Mouse (Mus musculus): Measurements from ENCODE around the gene Ugdh.
"Not testable (repeated sequence)": the region's sequence is repeated elsewhere in the genome, so short reads cannot be mapped to it uniquely, and the experiment has no call there.

Gene Ugdh

DNA sequence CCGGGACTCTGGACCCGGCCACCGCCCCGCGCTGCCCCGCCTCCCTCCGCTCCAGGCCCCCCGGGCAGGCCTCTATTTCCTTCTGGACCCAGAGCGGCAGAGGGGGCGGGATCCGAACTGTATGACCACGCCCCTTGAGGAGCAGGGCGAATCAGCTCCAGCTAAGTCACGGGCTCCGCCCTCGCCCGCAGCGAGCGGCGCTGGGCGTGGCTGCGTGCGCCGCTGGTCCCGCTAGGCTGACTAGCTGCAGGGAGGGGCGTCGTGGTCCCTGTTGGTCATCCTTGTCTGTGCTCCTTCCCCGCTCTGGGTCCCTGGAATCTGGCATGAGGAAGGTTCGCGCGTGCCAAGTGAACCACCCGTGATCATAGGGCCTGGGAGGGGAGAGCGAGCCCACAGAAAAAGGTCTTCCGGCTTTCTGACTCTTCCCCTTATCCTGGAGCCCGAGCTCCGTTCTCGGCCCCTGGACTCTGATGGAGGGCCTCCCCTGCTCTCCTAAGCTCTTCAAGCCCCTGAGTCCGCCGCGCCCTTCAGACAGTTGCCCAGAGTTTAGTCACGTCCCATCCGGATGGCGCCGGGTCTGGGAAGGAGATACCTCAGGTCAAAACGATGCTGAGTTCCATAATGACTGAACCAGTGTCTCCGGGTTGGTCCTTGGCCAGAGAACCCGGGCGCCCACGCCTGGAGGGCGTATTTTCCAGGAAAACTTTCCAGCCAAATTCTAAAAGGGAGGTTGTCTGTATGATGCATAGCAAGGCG is at the start of gene Ugdh:
Gene Ugdh, minus strand, starts transcription at position 144 of the 756 bp plus-strand sequence.
- peak; percentile 99 for DNase-seq (ENCODE audit: low spot score)

DNA sequence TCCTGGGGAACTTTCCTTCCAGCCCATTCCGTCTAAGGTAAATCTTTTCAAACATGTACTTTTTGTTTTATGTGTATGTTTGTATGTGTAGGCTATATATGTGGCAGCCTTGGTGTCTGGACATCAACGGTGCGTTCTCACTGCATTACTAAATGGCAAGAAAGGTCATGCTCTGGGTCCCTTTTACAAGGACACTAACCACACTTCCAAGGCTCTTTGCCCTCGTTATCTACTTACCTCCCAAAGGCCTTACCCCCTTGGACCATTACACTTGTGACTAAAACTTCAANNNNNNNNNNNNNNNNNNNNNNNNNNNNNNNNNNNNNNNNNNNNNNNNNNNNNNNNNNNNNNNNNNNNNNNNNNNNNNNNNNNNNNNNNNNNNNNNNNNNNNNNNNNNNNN is 47.2 kb upstream of the Ugdh start:
- no peak for DNase-seq (ENCODE audit: low spot score)

DNA sequence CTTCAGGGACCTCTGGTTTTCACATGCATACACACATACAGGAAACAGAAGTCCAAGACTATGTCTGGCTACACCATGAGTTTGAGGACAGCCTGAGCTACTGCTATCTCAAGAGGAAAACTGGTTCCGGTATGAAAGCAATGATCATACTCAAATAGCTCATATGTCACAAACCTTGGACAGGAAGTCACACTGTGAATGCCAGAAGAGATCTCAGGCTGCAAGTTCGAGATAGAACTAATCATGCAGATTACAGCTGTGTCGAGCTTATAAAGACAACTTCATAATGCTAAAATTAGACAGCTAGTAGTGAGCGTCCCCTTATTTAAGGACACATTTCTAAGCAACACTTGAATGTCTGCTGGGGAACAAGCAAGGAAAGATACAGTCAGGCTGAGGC is 44.8 kb upstream of the Ugdh start:
- no peak for DNase-seq (ENCODE audit: low spot score)

DNA sequence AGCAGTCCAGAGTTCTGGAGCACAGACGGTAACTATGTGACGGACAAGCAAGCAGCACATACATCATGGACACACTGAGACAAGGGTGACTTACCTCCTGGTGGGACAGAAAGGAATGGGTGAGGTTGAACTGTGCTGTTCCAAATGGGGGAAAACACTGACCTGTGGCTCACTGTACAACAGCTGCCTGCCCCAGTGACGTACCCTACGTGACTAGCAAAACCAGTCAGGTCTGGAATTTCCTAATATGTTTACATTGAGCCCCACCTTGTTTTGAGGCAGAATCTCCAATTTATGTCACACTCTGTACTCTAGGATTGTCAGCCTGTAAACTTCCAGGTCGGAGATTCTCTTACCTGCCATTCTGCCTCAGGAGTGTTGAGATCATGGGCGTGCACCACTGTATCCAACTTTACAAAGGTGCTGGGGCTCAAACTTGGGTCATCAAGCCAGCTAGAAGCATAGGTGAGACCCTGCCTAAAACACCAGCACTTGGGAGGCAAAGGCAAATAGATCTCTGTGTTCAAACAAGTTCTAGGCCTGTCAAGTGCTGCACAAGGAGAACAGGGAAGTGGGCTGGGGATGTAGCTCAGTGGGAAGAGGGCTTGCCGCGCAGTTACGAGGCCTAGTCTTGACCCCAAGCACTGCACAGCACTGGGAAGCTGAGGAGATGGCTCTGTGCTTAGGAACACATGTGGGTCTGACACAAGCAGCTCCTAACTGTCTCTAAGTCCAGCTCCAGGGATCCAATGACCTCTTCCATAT is 44.1 kb upstream of the Ugdh start:
- no peak for DNase-seq (ENCODE audit: low spot score)

DNA sequence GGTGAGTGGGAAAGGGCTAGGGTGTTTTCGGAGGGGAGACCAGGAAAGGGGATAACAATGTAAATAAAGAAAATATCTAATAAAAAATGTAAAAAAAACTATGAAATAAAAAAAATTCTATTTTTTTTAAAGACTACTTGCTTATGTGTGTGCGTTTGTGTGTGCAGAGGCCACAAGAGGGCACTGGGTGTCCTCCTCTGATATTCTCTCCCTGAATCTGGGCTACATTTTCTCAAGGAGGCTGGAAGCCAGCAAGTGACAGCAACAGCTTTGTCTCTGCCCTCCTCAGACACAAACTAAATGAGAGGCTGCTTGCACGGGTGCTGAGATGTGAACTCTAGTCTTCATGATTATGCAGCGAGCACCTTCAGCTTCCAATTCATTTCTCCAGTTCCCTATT is 42.5 kb upstream of the Ugdh start:
- no peak for DNase-seq (ENCODE audit: low spot score)

DNA sequence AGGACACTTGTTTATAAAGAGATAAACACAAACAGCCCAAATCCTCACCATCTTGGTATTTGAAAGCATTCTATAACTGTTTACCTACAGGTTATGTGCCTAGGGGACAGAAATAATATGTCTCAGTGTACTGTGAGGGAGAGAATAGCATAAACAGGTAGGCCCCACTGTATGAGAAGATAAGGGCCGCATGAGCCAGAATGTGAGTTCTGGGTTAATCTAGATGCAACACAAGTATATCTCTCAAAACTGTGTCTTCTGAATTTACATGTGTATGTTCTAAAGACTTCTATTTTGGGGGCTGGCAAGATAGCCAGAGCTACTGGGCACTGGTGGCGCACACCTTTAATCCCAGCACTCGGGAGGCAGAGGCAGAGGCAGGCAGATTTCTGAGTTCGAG is 41.0 kb upstream of the Ugdh start:
- not testable (repeated sequence) for DNase-seq (ENCODE audit: low spot score)

DNA sequence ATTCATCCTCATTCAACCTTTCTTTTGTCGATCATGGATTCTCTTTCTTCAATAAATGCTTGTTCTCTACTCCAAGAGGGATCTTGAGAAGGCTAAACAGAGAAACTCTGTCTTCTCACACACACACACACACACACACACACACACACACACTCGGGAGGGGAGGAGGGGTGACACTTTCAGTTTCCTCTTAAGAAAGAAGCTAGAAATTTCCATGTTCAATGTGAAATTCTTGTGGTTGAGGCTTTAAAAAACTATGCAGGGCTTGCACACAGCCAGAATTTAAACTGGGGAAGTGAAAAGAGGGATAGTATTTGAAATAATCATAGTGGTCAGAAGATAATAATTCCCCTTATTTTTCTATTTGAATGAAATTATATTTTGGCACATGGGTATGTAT is 40.1 kb upstream of the Ugdh start:
- DNase-seq (ENCODE audit: low spot score): no peak

DNA sequence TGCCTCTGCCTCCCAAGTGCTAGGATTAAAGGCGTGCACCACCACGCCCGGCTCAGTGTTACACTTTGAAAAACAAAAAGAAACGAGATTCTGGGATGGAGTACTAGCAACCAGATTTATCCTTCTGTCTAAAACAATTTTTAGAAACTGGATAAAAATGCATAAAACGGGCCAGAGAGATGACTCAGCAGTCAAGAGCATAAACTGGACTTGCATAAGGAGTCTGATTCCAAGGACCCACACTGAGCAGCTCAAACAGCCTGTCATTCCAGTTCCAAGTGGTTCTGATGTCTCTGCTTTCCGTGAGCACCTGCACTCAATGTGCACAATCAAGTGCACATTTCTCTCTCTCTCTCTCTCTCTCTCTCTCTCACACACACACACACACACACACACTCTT is 34.0 kb upstream of the Ugdh start:
- no peak for DNase-seq (ENCODE audit: low spot score)

DNA sequence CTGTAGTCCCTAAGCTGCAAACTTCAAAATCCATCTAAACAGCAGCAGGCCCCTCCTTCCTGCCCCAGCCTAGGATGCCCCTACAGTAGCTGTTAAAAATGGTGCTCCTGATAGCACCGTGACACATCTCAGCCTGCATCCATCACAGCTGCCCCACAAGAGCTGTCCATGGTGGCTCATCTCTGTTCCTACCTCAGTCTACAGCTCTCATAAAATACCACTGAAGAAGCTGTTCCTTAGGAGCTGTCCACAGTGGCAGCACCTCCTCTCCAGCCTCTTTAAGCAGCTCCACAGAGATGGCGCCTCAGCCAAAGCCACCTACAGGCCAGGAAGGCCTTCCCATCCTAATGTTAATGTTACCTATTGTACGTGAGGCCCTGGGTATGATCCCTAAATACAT is 31.2 kb upstream of the Ugdh start:
- no peak for DNase-seq (ENCODE audit: low spot score)

DNA sequence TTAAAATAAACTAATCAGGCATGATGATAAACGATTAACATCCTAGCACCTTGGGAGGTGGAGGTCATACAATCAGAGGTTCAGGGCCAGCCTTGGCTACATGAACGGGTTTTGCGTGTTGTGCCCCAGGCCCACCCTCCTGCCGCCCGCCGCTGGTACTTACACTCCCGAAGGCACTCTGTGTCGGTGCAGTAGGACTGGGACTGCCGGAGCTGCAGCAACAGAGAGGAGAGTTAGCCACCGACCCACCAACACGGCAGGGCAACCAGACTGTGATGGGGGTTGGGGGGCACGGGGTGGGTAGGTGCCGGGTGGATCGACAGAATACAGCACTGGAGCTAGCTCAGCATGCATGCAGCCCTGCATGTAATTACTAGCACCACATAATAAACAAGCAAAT is 24.6 kb upstream of the Ugdh start:
- no peak for DNase-seq (ENCODE audit: low spot score)

DNA sequence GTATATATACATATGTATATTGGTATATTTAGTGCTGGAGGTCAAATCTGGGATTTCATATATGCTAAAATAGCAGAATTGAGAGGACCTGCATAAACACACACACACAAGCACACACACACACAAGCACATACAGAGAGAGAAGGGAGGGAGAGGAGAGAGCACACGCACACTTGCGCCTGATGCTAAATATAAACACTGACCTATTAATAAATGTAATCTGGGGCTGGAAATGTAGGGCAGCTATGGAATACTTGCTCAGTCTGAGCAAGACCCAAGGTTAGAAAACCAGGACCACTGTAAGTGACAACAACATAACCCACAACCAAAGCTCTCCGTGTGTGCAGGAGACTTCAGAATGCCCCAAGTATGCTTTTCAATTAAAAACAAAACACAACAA is 23.7 kb upstream of the Ugdh start:
- DNase-seq (ENCODE audit: low spot score): no peak

DNA sequence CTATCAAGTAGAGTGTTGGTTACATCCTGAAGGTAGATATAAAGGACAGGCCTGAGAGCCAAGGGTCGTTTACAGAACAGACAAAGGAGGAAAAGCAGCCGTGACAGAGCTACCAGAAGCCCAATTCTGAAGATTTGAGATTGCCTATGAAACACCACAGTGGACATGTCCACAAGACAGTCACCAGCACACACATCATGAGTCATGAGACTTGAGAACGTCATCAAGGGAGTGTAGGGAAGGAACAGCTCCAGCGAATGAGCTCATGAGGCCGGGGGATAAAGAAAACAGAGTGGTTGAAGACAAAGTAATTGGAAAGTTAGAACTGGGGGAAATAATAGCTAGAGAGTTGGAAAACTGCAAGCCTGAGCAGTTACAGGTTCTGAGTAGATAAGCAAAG is 22.1 kb upstream of the Ugdh start:
- no peak for DNase-seq (ENCODE audit: low spot score)

DNA sequence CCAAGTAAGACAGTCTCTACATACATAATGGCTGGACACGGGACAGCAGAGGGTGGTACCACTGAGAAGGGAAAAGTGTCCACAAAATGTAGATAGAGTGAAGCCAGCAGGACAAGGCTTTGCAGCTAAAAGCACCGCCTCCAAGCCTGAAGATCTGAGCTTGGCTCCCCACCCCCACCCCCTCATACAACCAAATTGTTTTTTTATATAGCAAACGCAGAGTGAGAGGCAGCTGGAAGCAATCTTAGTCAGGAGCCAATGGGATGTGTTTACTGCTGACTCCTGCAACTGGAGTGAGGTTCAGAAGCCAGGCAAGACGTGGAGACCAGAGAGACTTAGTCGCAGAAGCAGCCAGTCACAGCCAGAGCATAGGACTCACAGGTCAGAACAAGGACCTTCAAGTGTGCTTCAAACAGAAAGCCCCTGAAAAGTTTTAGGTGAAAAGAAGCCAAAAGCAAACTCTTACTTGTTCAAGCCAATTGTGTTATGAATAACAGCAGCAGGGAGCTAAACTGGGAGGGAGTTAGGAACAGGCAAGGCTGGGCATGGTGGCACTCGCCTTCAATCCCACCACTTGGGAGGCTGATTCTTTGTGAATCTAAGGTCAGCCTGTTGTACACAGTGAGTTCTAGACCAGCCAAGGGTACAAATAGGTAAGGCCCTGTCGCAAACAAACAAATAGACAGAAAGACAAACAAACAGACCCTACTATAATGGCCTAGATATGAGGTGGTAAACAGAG is 21.5 kb upstream of the Ugdh start:
- no peak for DNase-seq (ENCODE audit: low spot score)

DNA sequence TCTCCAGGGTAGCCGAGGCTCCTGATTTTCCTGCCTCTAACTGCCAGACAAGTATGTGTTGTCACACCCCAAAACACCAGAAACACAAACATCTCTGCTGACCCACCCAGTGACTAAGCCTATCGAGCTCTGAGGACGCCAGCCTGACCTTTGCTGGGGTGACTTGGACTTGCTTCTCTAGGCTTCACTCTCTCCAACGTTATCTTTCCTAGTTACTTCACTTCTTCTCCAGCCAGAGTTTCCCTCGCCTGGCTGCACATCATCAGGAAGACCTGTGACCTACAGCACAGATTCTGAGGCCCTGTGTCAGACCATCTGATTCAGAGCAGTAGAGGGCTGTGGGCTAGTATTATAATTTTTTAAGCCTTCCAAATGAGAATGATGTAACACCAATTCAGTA is 19.0 kb upstream of the Ugdh start:
- no peak for DNase-seq (ENCODE audit: low spot score)

DNA sequence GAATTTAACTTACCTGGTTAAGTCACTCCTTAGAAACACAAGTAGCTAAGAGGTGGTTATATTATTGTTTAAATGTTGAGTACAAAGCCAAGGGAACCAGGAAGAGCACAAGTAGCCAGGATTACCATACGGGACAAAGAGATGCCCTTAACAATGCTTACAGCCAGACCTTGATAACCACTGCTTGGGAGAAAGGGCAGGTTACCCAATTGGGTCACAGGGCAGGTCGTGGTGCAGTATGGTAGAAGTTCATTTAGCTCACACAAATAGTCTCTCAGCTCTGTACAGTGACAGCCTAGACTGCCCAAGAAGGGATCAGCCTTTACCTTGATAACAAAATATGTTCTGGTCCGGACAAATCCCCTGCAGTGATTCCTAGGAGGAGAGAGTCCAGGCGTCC is 13.2 kb upstream of the Ugdh start:
- DNase-seq (ENCODE audit: low spot score): no peak

DNA sequence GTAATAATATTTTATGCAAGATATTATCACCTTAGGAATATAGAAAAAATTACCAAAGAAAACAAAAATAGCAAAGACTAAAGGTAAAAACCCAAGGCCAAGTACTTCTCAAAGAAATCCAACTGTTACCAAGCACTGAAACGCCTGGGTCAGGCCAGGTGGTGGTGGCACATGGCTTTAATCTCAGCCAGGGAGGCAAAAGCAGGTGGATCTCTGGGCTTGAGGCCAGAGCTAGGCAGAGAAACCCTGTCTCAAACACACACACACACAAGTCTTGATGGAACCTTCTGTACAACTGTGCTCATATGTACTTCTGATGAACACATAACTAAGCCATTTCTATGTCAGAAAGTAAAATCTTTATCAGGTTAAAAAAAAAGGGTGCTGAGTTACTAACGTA is 12.1 kb upstream of the Ugdh start:
- DNase-seq (ENCODE audit: low spot score): no peak

DNA sequence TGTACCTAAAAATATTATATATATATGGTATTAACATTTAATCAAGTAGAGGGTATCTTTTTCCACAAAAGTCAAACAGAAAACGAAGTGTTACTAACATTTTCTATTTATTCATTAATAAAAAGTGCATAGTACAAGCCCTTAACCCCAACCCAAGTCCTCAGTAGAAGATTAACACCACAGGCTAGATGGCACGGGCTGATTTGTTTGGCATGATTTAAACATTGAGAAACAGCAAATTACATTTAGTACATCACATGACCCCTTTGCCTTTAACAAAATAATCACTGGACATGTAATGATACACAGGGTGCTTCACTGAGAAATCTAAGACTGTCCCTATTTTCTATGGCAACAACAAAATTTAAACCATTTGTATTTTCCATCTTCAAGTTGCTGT is 11.0 kb upstream of the Ugdh start:
- DNase-seq (ENCODE audit: low spot score): no peak

DNA sequence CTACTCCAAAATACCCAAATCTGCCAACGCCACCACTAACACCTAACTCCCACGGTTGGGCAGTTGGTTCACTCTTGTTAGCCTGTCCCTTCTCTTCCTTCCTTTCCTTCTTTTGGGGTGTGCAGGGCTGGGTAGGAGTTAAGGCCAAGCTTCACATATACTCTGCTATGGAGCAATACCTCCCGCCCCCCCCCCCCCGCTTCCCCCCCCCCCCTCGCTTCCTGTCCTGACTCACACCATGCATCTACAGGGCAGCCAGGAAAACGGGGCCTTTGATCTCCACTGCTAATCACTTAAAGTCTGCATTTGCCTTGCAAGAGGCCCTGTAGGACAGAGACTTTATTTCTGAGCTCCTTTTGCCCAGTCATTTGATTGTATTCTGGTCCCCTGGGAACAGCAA is 9.2 kb upstream of the Ugdh start:
- DNase-seq (ENCODE audit: low spot score): no peak

DNA sequence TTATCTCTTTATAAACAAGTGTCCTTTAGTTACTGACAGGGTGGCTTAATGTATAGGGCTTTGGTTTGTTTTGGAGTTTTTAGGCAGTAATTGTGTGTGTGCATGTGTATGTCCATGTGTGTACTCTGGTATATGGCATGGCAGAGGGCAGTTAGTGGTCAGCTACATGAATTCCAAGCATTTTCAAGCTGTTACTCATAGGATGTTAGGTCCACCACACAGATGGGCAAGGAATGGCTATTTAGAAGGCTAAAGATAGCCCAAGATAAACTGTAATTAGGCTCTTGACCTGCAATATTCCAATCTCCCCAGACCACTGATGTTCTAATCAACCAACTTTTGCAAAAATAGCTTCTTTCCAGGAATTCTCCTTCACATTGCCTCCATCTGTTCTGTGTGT is 2.3 kb upstream of the Ugdh start:
- no peak for DNase-seq (ENCODE audit: low spot score)

DNA sequence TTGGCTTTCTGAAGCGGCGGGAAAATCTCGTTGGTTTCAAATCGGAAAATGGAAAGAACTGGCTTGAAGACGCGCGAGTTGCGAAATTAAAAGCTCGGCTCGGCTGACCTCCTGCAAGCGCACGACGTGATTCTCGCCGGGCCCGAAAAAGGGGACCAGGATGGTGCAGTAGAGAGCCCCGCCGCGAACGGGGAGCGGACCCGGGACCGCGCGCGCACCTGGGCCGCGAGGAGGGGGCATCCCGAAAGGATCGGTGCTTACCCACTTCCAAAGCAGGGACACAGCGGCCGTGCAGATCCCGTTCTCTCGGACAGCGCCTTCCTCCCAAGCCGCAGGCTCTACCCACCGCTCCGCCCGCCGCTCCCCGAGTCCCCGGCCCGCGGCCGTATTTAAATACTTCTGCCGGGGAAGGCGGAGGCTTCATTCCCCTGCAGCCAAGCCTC is 365 bp downstream of the Ugdh start:
- DNase-seq (ENCODE audit: low spot score): no peak

DNA sequence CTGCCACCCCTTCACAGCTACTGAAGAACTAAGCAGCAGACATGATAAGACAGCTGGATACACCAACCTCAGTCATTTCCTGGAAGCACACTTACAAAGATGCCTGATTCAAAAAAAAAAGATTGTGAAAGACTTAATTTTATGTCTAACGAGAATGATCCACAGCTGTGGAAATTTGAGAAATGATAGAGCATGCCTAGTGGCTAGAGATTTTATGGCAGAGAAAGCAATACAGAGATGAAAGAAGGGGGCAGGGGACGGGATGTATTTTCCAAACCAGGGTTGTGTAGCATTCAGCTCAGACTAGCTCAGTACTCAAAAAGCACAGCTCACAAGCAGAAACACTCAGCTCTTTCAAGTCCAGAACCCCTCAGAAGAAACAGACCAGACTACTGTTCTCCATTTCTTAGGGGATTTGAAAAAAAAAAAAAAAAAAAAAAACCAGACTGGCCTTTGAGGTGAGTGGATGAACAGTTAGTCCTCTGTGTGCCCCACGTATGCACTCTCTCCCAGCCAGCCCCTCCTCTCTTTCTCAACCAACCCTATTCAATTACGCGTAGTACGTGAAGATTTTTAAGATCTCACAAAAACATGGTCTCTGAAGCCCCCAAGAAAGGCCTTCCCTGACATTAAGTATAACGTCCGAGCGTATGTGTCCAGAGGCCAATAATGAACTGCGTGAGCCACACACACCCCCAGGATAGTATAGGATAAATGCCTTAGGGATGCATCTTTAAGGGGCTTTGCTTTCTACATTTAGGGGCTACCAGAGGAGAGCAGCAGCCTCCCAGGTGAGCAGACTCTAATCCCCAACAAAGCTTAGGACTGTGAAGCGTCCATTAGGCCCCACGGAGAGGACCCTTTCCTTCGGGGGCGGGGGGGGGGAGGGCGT is 1.0 kb downstream of the Ugdh start:
- no peak for DNase-seq (ENCODE audit: low spot score)

DNA sequence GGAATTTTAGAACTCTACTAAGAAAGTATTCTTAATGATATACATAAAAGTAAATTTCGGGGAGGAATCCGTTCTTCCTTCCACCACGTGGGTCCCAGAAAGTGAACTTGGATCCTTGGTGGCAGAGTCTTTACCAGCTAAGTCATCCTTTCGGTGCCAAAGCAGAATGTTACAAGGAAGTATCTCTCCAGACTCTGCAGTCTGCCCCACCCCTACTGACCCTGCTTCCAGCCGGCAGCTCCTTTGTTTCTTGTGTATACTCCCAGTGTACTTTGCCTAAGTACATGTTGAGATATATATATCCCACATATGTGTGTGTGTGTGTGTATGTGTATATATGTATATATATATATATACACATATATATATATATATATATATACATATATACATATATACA is 6.3 kb downstream of the Ugdh start:
- no peak for DNase-seq (ENCODE audit: low spot score)

Measured in ovary, postnatal 36 days (tissue).